Mouse (Mus musculus) lung, adult 2 months (tissue): ENCODE measurements at regions not wholly inside any gene's neighbourhood (a gene's known extent, or its start where the extent isn't known, plus 50 kb on each side); places are given as distances from the start of the nearest gene placed in this dataset.

Source experiments
- CTCF ChIP-seq: fragments of 200-500 bp; IDR thresholded peaks from 2 replicates; pipeline ENCODE4 v1.5.1; 2011; ENCODE audit warnings: mild to moderate bottlenecking, low read length, control low read depth; ENCODE audit not compliant: insufficient read depth
- POLR2A ChIP-seq: fragments of 200-500 bp; IDR thresholded peaks from 2 replicates; pipeline ENCODE4 v1.6.1; 2011; ENCODE audit warnings: low read depth, mild to moderate bottlenecking, control low read depth, low read length, borderline replicate concordance; ENCODE audit errors: extremely low read depth

- no peak for TF ChIP-seq CTCF
- no peak for TF ChIP-seq POLR2A
Measured at GRCm38 (mm10) chr6:117270261-117270660, 101.9 kb downstream of the Cxcl12 start.
